Comparison of ENCODE assay signal across 9 mouse cellular contexts in genomic region chrX:169881253-169882219, GRCm38 (mm10).
DNase-seq lines count a peak whose midpoint lies in the region; ATAC-seq and TF ChIP-seq lines count a peak whose summit lies in the region.
"Had no signal": no experiment of that assay in that cellular context is flagged by ENCODE, and none has a peak within 500 bp of the region (broad histone marks: within the 10 kb centered on the region; RNA-seq: fewer than 3 reads in every experiment).

No protein-coding gene starts in this region.

- H3K36me3 ChIP-seq in lung, postnatal 0 days (ENCODE audit: insufficient read depth, low read length) = no peaks in the 10 kb centered on the region
- H3K36me3 ChIP-seq in forebrain, embryonic 10.5 days (replicated peaks) = 0 out of 2 replicates have a peak, but pooled peaks cover 2% of the 10 kb centered on the region
- no peaks in the 10 kb centered on the region for H3K36me3 ChIP-seq in neural tube, embryonic 15.5 days

- H3K27ac ChIP-seq in lung, postnatal 0 days (ENCODE audit: low read length) = no peak overlapping the region
- H3K27ac ChIP-seq in forebrain, embryonic 10.5 days = peak overlapping the region; percentile 90
- no peak overlapping the region for H3K27ac ChIP-seq in neural tube, embryonic 15.5 days (replicated peaks)
- H3K27ac ChIP-seq: macrophage had no signal

- no peaks in the 10 kb centered on the region for H3K27me3 ChIP-seq in lung, postnatal 0 days (replicated peaks; ENCODE audit: insufficient read depth, low read length)
- peaks cover 79% of the 10 kb centered on the region for H3K27me3 ChIP-seq in forebrain, embryonic 10.5 days (ENCODE audit: poor library complexity, severe bottlenecking)
- H3K27me3 ChIP-seq in neural tube, embryonic 15.5 days (replicated peaks) = peaks cover 36% of the 10 kb centered on the region

- H3K4me2 ChIP-seq in lung, postnatal 0 days (replicated peaks; ENCODE audit: low read depth, low read length) = peak overlapping the region; percentile 66
- H3K4me2 ChIP-seq in neural tube, embryonic 15.5 days = peak overlapping the region; percentile 62

- no peaks in the 10 kb centered on the region for H3K4me1 ChIP-seq in lung, postnatal 0 days (ENCODE audit: insufficient read depth, low read depth, low read length)
- H3K4me1 ChIP-seq in forebrain, embryonic 10.5 days = peaks cover 42% of the 10 kb centered on the region
- peaks cover 8% of the 10 kb centered on the region; the same call in 1 of the 2 replicates for H3K4me1 ChIP-seq in neural tube, embryonic 15.5 days

- TF ChIP-seq CTCF in lung, postnatal 0 days (IDR thresholded peaks at IDR 0.05) = no peak

- ATAC-seq in lung, postnatal 0 days = no peak
- peak; percentile 16 for ATAC-seq in inflammation-experienced regulatory T-cells, adult 6 months
- ATAC-seq in neural tube, embryonic 15.5 days (ENCODE audit: low FRiP score) = no peak

- no peaks in the 10 kb centered on the region for H3K9me3 ChIP-seq in lung, postnatal 0 days (ENCODE audit: low read length)
- no peaks in the 10 kb centered on the region for H3K9me3 ChIP-seq in forebrain, embryonic 10.5 days
- H3K9me3 ChIP-seq in neural tube, embryonic 15.5 days (replicated peaks) = no peaks in the 10 kb centered on the region

- TF ChIP-seq EP300 in lung, postnatal 0 days (IDR thresholded peaks at IDR 0.05) = no peak

- peak; percentile 30 for DNase-seq in lung, postnatal 0 days (ENCODE audit: low spot score)
- DNase-seq in lung, postnatal 4 days = no peak
- DNase-seq in forebrain, embryonic 10.5 days (ENCODE audit: extremely low spot score, low spot score) = no peak
- DNase-seq in urinary bladder, postnatal 25 days (ENCODE audit: low spot score) = no peak
- DNase-seq in T-cell, adult 2 months (ENCODE audit: low spot score) = no peak
- no peak for DNase-seq in B cell, adult 2 months

- 53% methylated on average over 10 of the region's 10 CpGs for WGBS in lung, postnatal 0 days
- WGBS in forebrain, embryonic 10.5 days = 28% methylated on average over 10 of the region's 10 CpGs
- 42% methylated on average over 10 of the region's 10 CpGs for WGBS in neural tube, embryonic 15.5 days

- no peak overlapping the region for H3K9ac ChIP-seq in lung, postnatal 0 days (replicated peaks; ENCODE audit: low read depth)
- H3K9ac ChIP-seq in neural tube, embryonic 15.5 days (replicated peaks) = no peak overlapping the region

- peak overlapping the region; percentile 46; the same call in 1 of the 2 replicates for H3K4me3 ChIP-seq in lung, postnatal 0 days (ENCODE audit: low read depth, low read length)
- peak overlapping the region; percentile 65 for H3K4me3 ChIP-seq in forebrain, embryonic 10.5 days
- H3K4me3 ChIP-seq in neural tube, embryonic 15.5 days (replicated peaks) = peak overlapping the region; percentile 52
